Comparison of ENCODE assay signal across 17 mouse cellular contexts in genomic region chr19:23374941-23375656, GRCm38 (mm10).
DNase-seq lines count a peak whose midpoint lies in the region; ATAC-seq and TF ChIP-seq lines count a peak whose summit lies in the region.
"Had no signal": no experiment of that assay in that cellular context is flagged by ENCODE, and none has a peak within 500 bp of the region (broad histone marks: within the 10 kb centered on the region; RNA-seq: fewer than 3 reads in every experiment).

No protein-coding gene starts in this region.

- no peaks in the 10 kb centered on the region for H3K36me3 ChIP-seq in forebrain, embryonic 16.5 days (ENCODE audit: control insufficient read depth, insufficient read depth)
- H3K36me3 ChIP-seq in forebrain, embryonic 11.5 days (ENCODE audit: control insufficient read depth, insufficient read depth, low read length), result no peaks in the 10 kb centered on the region
- H3K36me3 ChIP-seq: embryonic facial prominence, embryonic 12.5 days; heart, embryonic 10.5 days; hindbrain, embryonic 10.5 days; limb, embryonic 13.5 days; midbrain, embryonic 12.5 days; neural tube, embryonic 13.5 days had no signal

- 0 out of 2 replicates have a peak, but pooled peaks have one; percentile 46 for ATAC-seq in forebrain, embryonic 16.5 days
- ATAC-seq in forebrain, embryonic 11.5 days (replicated peaks; ENCODE audit: low FRiP score), result no peak

- H3K4me1 ChIP-seq in forebrain, embryonic 16.5 days (replicated peaks; ENCODE audit: control insufficient read depth, insufficient read depth, low read length), result peaks cover 7% of the 10 kb centered on the region; the same call in 1 of the 2 replicates
- H3K4me1 ChIP-seq in forebrain, embryonic 11.5 days (replicated peaks; ENCODE audit: control insufficient read depth, insufficient read depth, low read length), result no peaks in the 10 kb centered on the region
- H3K4me1 ChIP-seq in cerebellum, adult 2 months (ENCODE audit: control insufficient read depth, insufficient read depth, low read length), result peaks cover 19% of the 10 kb centered on the region
- no peaks in the 10 kb centered on the region for H3K4me1 ChIP-seq in lung, adult 2 months (ENCODE audit: control insufficient read depth, insufficient read depth, low read length)
- H3K4me1 ChIP-seq: embryonic facial prominence, embryonic 12.5 days; heart, embryonic 10.5 days; limb, embryonic 13.5 days had no signal

- no peak overlapping the region for H3K27ac ChIP-seq in forebrain, embryonic 16.5 days (ENCODE audit: low read length)
- no peak overlapping the region for H3K27ac ChIP-seq in forebrain, embryonic 11.5 days (ENCODE audit: low read depth, low read length)
- peak overlapping the region; percentile 79 for H3K27ac ChIP-seq in cerebellum, adult 2 months (ENCODE audit: insufficient read depth, low read length)
- H3K27ac ChIP-seq: embryonic facial prominence, embryonic 12.5 days; heart, embryonic 10.5 days; hindbrain, embryonic 10.5 days; limb, embryonic 13.5 days; midbrain, embryonic 12.5 days; neural tube, embryonic 13.5 days had no signal

- H3K4me3 ChIP-seq in forebrain, embryonic 16.5 days (replicated peaks; ENCODE audit: low read length), result no peak overlapping the region
- no peak overlapping the region for H3K4me3 ChIP-seq in forebrain, embryonic 11.5 days (ENCODE audit: low read depth, low read length)
- peak overlapping the region; percentile 4 for H3K4me3 ChIP-seq in cerebellum, adult 2 months (replicated peaks; ENCODE audit: insufficient read depth, low read depth, low read length)
- no peak overlapping the region for H3K4me3 ChIP-seq in lung, adult 2 months (replicated peaks; ENCODE audit: extremely low read depth, low read depth, low read length)
- H3K4me3 ChIP-seq: embryonic facial prominence, embryonic 12.5 days; heart, embryonic 10.5 days; hindbrain, embryonic 10.5 days; limb, embryonic 13.5 days; midbrain, embryonic 12.5 days; neural tube, embryonic 13.5 days had no signal

- H3K9me3 ChIP-seq in forebrain, embryonic 16.5 days (ENCODE audit: control insufficient read depth, low read length), result no peaks in the 10 kb centered on the region
- H3K9me3 ChIP-seq in forebrain, embryonic 11.5 days (ENCODE audit: control insufficient read depth, low read length), result no peaks in the 10 kb centered on the region
- H3K9me3 ChIP-seq: embryonic facial prominence, embryonic 12.5 days; heart, embryonic 10.5 days; hindbrain, embryonic 10.5 days; limb, embryonic 13.5 days; midbrain, embryonic 12.5 days; neural tube, embryonic 13.5 days had no signal

- WGBS in forebrain, embryonic 16.5 days, result 68% methylated on average over 7 of the region's 7 CpGs
- WGBS in forebrain, embryonic 11.5 days, result 89% methylated on average over 7 of the region's 7 CpGs
- 2% methylated on average over 7 of the region's 7 CpGs for WGBS in cerebellum, adult 2 months
- WGBS in lung, adult 2 months, result 75% methylated on average over 7 of the region's 7 CpGs

- no peak overlapping the region for H3K9ac ChIP-seq in forebrain, embryonic 16.5 days (replicated peaks; ENCODE audit: low read depth, low read length)
- no peak overlapping the region for H3K9ac ChIP-seq in forebrain, embryonic 11.5 days (ENCODE audit: low read length)
- H3K9ac ChIP-seq: embryonic facial prominence, embryonic 12.5 days; limb, embryonic 13.5 days; lung, embryonic 14.5 days; midbrain, embryonic 12.5 days; neural tube, embryonic 13.5 days had no signal

- DNase-seq in forebrain, embryonic 11.5 days (ENCODE audit: low spot score), result no peak
- DNase-seq in right cerebral cortex, adult 18-20 months, result peak; percentile 26
- DNase-seq in right cerebral cortex, adult 2 months (ENCODE audit: low spot score in 2 of 2), result no peak
- peak; percentile 96 to 97 for DNase-seq in cerebellum, adult 2 months
- DNase-seq in heart, adult 8-10 months (ENCODE audit: low spot score), result no peak
- DNase-seq in thymus, adult 18-20 months, result no peak
- no peak for DNase-seq in lung, adult 2 months
- DNase-seq: kidney, adult 18-20 months; lung, embryonic 14.5 days; thymus, postnatal 4 days had no signal

- H3K4me2 ChIP-seq in forebrain, embryonic 16.5 days (ENCODE audit: low read length), result no peak overlapping the region
- H3K4me2 ChIP-seq in forebrain, embryonic 11.5 days (ENCODE audit: low read depth, low read length, severe bottlenecking), result no peak overlapping the region
- H3K4me2 ChIP-seq: embryonic facial prominence, embryonic 12.5 days; limb, embryonic 13.5 days; lung, embryonic 14.5 days; midbrain, embryonic 12.5 days; neural tube, embryonic 13.5 days had no signal

- no peaks in the 10 kb centered on the region for H3K27me3 ChIP-seq in forebrain, embryonic 16.5 days (replicated peaks; ENCODE audit: control insufficient read depth, insufficient read depth, low read length)
- H3K27me3 ChIP-seq in forebrain, embryonic 11.5 days (ENCODE audit: control insufficient read depth, insufficient read depth, low read length), result no peaks in the 10 kb centered on the region
- H3K27me3 ChIP-seq in cerebellum, adult 2 months (ENCODE audit: control insufficient read depth, insufficient read depth, low read length), result no peaks in the 10 kb centered on the region
- H3K27me3 ChIP-seq: embryonic facial prominence, embryonic 12.5 days; limb, embryonic 13.5 days; midbrain, embryonic 12.5 days; neural tube, embryonic 13.5 days had no signal

- TF ChIP-seq POLR2A in cerebellum, adult 2 months (IDR thresholded peaks at IDR 0.05; ENCODE audit: borderline replicate concordance, insufficient read depth, low read length), result no peak
- TF ChIP-seq POLR2A in lung, adult 2 months (IDR thresholded peaks at IDR 0.05; ENCODE audit: borderline replicate concordance, extremely low read depth, low read depth, low read length), result no peak

- TF ChIP-seq CTCF in cerebellum, adult 2 months (IDR thresholded peaks at IDR 0.05; ENCODE audit: borderline replicate concordance, insufficient read depth, low read depth, low read length), result no peak
- no peak for TF ChIP-seq CTCF in lung, adult 2 months (IDR thresholded peaks at IDR 0.05; ENCODE audit: insufficient read depth, low read length)

Comparison
In these comparisons a context has a peak if more than half of its experiments do, and no peak if none do; other contexts are left out.
1. DNase-seq: peak in right cerebral cortex, adult 18-20 months (single experiment) and cerebellum, adult 2 months (2 of 2); none in forebrain, embryonic 11.5 days (single experiment), right cerebral cortex, adult 2 months (0 of 2), heart, adult 8-10 months (single experiment), thymus, adult 18-20 months (0 of 2) and lung, adult 2 months (single experiment).